Mouse (Mus musculus) C2C12 (cell line): Measurements from ENCODE around the gene Wnt11. TPM values are rescaled to one million over a fixed set of nuclear protein-coding genes. Genes with fewer than 3 reads are reported as not detected.

ENCODE experiments used
- H3K27me3 ChIP-seq: one replicate; pipeline ENCODE4 v1.6.1; 2011; ENCODE audit not compliant: control insufficient read depth, insufficient read depth, insufficient read length
- H3K36me3 ChIP-seq: one replicate; pipeline ENCODE4 v1.6.1; 2011; ENCODE audit not compliant: control insufficient read depth, insufficient read depth
- H3K4me3 ChIP-seq: one replicate; pipeline ENCODE4 v1.5.1; 2011; ENCODE audit warnings: mild to moderate bottlenecking, control low read depth; ENCODE audit not compliant: poor library complexity, insufficient read depth, severe bottlenecking
- H3K79me2 ChIP-seq: one replicate; pipeline ENCODE4 v1.6.1; 2011; ENCODE audit not compliant: control insufficient read depth, insufficient read depth
- H3K79me3 ChIP-seq: one replicate; pipeline ENCODE4 v1.6.1; 2011; ENCODE audit warnings: low read depth, control low read depth
- H3ac ChIP-seq: one replicate; pipeline ENCODE3; 2011; ENCODE audit warnings: low read depth; ENCODE audit not compliant: control insufficient read depth, insufficient read length
- CEBPB ChIP-seq: IDR thresholded peaks from one replicate; pipeline ENCODE4 v1.6.1; 2011; ENCODE audit warnings: low read depth, mild to moderate bottlenecking, control low read depth, moderate library complexity
- CTCF ChIP-seq: IDR thresholded peaks from one replicate; pipeline ENCODE4 v1.5.1; 2011; ENCODE audit not compliant: control insufficient read depth, insufficient read depth, insufficient read length
- FOSL1 ChIP-seq: IDR thresholded peaks from one replicate; pipeline ENCODE4 v1.8.0; 2011; ENCODE audit warnings: mild to moderate bottlenecking, low read length; ENCODE audit not compliant: poor library complexity, insufficient read depth, severe bottlenecking
- MAX ChIP-seq: IDR thresholded peaks from one replicate; pipeline ENCODE4 v1.6.1; 2011; ENCODE audit warnings: mild to moderate bottlenecking, control low read depth
- MYOD1 ChIP-seq: IDR thresholded peaks from one replicate; pipeline ENCODE4 v1.6.1; 2011; ENCODE audit warnings: low read depth; ENCODE audit not compliant: control insufficient read depth, insufficient read length
- MYOG ChIP-seq: IDR thresholded peaks from one replicate; pipeline ENCODE4 v1.6.1; 2011; ENCODE audit not compliant: control insufficient read depth, insufficient read length; ENCODE audit errors: extremely low read depth
- USF1 ChIP-seq: IDR thresholded peaks from one replicate; pipeline ENCODE4 v1.6.1; 2011; ENCODE audit warnings: low read depth, mild to moderate bottlenecking, control low read depth, moderate library complexity
- polyA plus RNA-seq: library from polyadenylated mRNA; unstranded; fragments of >200 nt; fragmentation: generic; extraction: Trizol; gene quantifications from one replicate; pipeline ENCODE4 v1.2.1, GENCODE M21; 2012; ENCODE audit warnings: missing spikeins

Wnt11 gene
- polyA plus RNA-seq, 1 experiment = 0.44 TPM

DNA sequence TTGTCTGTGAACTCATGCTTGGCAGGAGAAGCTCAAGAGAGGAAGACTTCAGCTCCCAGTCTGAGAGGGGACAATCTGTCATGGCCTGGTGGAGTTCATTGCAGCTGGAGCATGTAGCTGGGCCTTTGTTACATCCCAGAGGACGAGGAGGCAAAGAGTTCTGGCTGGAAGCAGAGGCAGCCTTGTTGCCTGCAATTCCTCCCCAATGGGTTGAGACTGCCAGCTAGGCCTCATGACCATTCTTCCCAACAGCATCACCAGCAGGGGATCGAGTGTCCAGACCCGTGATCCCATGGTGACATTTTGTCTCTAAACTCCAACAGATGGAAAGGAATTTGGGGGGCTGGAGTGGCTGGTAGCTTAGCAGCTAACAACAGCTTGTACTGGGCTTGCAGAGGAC is 40.5 kb upstream of the Wnt11 start:
- H3K36me3 ChIP-seq = no peaks in the 10 kb centered on the region
- no peaks in the 10 kb centered on the region for H3K79me2 ChIP-seq
- H3K27me3 ChIP-seq = no peaks in the 10 kb centered on the region
- no peaks in the 10 kb centered on the region for H3K79me3 ChIP-seq
- no peak overlapping the region for H3ac ChIP-seq
- H3K4me3 ChIP-seq = no peak overlapping the region
- no peak for TF ChIP-seq CEBPB
- TF ChIP-seq MYOG = no peak
- no peak for TF ChIP-seq MAX
- no peak for TF ChIP-seq MYOD1
- TF ChIP-seq USF1 = no peak
- no peak for TF ChIP-seq CTCF

- Histone ChIP-seq H3K79me3 (no peaks in the 10 kb centered on the region), H3ac (no peak overlapping the region), H3K36me3 (no peaks in the 10 kb centered on the region), H3K79me2 (no peaks in the 10 kb centered on the region), H3K27me3 (no peaks in the 10 kb centered on the region), H3K4me3 (no peak overlapping the region)
- no peak for TF ChIP-seq MAX
- no peak for TF ChIP-seq CEBPB
- TF ChIP-seq USF1 = no peak
- no peak for TF ChIP-seq MYOG
- no peak for TF ChIP-seq FOSL1
- TF ChIP-seq MYOD1 = no peak
- no peak for TF ChIP-seq CTCF
These were observed 39.3 kb upstream of the Wnt11 start for GRCm38 (mm10) chr7:98795637-98796036.

DNA sequence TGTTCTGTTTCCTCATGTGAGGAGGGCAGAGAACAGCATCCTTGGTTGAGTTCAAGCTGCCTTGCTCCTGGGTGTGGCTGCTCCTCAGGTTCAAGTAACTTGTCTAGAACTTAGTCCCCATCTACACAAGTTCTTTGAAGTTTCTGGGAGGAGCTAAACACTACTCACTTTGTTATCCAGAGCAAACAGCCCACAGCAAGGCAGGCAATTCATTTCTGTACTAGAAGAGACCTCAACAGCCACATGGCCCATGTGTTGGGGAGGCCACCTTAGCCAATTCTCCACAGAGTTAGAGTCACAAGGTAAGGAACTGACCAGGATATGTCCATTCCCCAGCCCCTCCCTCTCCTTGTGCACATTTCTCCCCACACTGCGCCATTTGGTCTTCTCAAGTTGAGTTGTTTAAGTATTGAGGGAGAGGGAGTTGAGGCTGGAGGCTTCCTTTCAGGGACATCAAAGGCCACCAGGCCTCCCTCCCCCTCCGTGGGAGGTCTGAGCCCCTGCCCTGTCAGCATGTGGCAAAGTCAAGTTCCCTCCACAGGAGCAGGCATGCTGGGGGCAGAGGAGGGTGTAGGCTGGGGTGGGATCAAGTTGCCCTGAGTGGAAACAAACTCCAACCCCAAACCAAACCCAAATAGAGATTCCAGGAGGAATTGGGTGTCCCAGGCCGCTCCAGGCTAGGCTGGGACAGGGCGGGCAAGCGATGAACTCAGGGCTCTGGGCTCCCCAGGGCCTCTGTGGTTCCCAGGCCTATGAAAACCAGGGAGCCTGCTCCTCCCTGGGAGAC is 37.4 kb upstream of the Wnt11 start:
- Histone ChIP-seq H3K4me3 (no peak overlapping the region), H3ac (no peak overlapping the region), H3K79me2 (no peaks in the 10 kb centered on the region), H3K27me3 (no peaks in the 10 kb centered on the region), H3K36me3 (no peaks in the 10 kb centered on the region), H3K79me3 (no peaks in the 10 kb centered on the region)
- TF ChIP-seq MAX = no peak
- TF ChIP-seq MYOD1 = no peak
- no peak for TF ChIP-seq CTCF
- TF ChIP-seq USF1 = no peak
- TF ChIP-seq FOSL1 = no peak
- no peak for TF ChIP-seq CEBPB
- TF ChIP-seq MYOG = no peak

- Histone ChIP-seq H3K36me3 (no peaks in the 10 kb centered on the region), H3K27me3 (no peaks in the 10 kb centered on the region), H3K4me3 (no peak overlapping the region), H3K79me3 (no peaks in the 10 kb centered on the region), H3ac (no peak overlapping the region), H3K79me2 (no peaks in the 10 kb centered on the region)
- TF ChIP-seq MYOG (no peak), FOSL1 (no peak), USF1 (no peak)
These were observed 36.8 kb upstream of the Wnt11 start for GRCm38 (mm10) chr7:98798134-98798417.

DNA sequence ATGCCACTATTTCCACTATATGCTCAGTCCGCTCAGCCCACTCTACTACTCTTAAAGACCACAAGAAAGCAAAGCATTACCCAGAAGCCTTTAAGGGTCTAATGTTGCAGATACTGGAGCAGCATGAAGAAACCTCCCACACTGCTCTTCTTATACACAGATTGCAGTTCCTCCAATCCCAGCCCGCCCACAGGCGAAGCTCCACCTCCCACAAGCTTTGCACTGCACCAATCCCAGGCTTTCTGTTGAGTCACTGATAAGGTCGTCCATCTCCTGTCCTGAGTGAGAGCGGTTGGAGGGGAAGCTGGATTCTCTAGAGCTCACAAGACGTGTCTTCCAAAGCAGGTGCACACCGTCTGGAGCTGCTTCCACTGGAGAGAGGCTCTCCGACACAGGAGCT is 34.5 kb upstream of the Wnt11 start:
- H3K79me3 ChIP-seq = no peaks in the 10 kb centered on the region
- H3ac ChIP-seq = no peak overlapping the region
- no peaks in the 10 kb centered on the region for H3K79me2 ChIP-seq
- H3K36me3 ChIP-seq = no peaks in the 10 kb centered on the region
- no peak overlapping the region for H3K4me3 ChIP-seq
- H3K27me3 ChIP-seq = no peaks in the 10 kb centered on the region
- TF ChIP-seq MAX = no peak
- no peak for TF ChIP-seq CEBPB

GRCm38 (mm10) chr7:98801086-98801485 is 33.8 kb upstream of the Wnt11 start:
- Histone ChIP-seq H3K79me2 (no peaks in the 10 kb centered on the region), H3K27me3 (no peaks in the 10 kb centered on the region), H3ac (no peak overlapping the region), H3K79me3 (no peaks in the 10 kb centered on the region), H3K4me3 (no peak overlapping the region), H3K36me3 (no peaks in the 10 kb centered on the region)
- no peak for TF ChIP-seq MYOD1
- TF ChIP-seq FOSL1 = no peak
- TF ChIP-seq CTCF = no peak
- TF ChIP-seq USF1 = no peak
- TF ChIP-seq CEBPB = no peak
- TF ChIP-seq MYOG = no peak
- no peak for TF ChIP-seq MAX

GRCm38 (mm10) chr7:98803181-98803580 is 31.7 kb upstream of the Wnt11 start:
- Histone ChIP-seq H3K79me2 (no peaks in the 10 kb centered on the region), H3ac (no peak overlapping the region), H3K4me3 (no peak overlapping the region), H3K79me3 (no peaks in the 10 kb centered on the region), H3K36me3 (no peaks in the 10 kb centered on the region), H3K27me3 (no peaks in the 10 kb centered on the region)
- TF ChIP-seq CEBPB = no peak
- TF ChIP-seq MYOD1 = no peak
- no peak for TF ChIP-seq MAX
- no peak for TF ChIP-seq MYOG
- no peak for TF ChIP-seq FOSL1
- TF ChIP-seq USF1 = no peak
- no peak for TF ChIP-seq CTCF
